Mouse (Mus musculus) heart, embryonic 14.5 days (tissue): Measurements from ENCODE around the gene Cst13. TPM values are rescaled to one million over a fixed set of nuclear protein-coding genes. Genes with fewer than 3 reads are reported as not detected.
"Not testable (repeated sequence)": the region's sequence is repeated elsewhere in the genome, so short reads cannot be mapped to it uniquely, and the experiment has no call there.

Experiments used
- ATAC-seq: fragments of 200-750 bp; cut with Nextera tagmentation; 2 replicates; pipeline ENCODE4 v1.8.0; 2017; ENCODE audit warnings: low read depth, moderate TSS enrichment; ENCODE audit not compliant: insufficient number of reproducible peaks, insufficient read depth, low FRiP score
- H3K27ac ChIP-seq, 2 experiments: fragments of 200-500 bp in 1 of 2; fragments of 300-500 bp in 1 of 2; sonication (generic) in 1 of 2; replicated peaks in 1 of 2; 2 replicates each; pipeline ENCODE4 v1.5.1; 2012 to 2014; ENCODE audit warnings: low read depth in 2 of 2, low read length in 2 of 2, control low read depth in 1 of 2, mild to moderate bottlenecking in 1 of 2, mixed read lengths in 1 of 2; ENCODE audit not compliant: control insufficient read depth in 1 of 2, insufficient read depth in 1 of 2
- H3K27me3 ChIP-seq: fragments of 300-500 bp; sonication (generic); 2 replicates; pipeline ENCODE4 v1.6.1; 2014; ENCODE audit warnings: mild to moderate bottlenecking, low read length, control low read depth; ENCODE audit not compliant: control insufficient read depth, insufficient read depth
- H3K36me3 ChIP-seq: fragments of 300-500 bp; sonication (generic); 2 replicates; pipeline ENCODE4 v1.6.1; 2014; ENCODE audit warnings: mild to moderate bottlenecking, control low read depth, low read length, mixed read lengths; ENCODE audit not compliant: control insufficient read depth, insufficient read depth
- H3K4me1 ChIP-seq, 2 experiments: fragments of 200-500 bp in 1 of 2; fragments of 300-500 bp in 1 of 2; sonication (generic) in 1 of 2; 2 replicates each; pipeline ENCODE4 v1.6.1; 2012 to 2014; ENCODE audit warnings: low read length in 2 of 2, control low read depth in 1 of 2, mixed read lengths in 1 of 2; ENCODE audit not compliant: control insufficient read depth in 2 of 2, insufficient read depth in 2 of 2
- H3K4me2 ChIP-seq: fragments of 300-500 bp; sonication (generic); 2 replicates; pipeline ENCODE4 v1.6.1; 2014; ENCODE audit warnings: mild to moderate bottlenecking, low read length
- H3K4me3 ChIP-seq, 2 experiments: fragments of 200-500 bp in 1 of 2; fragments of 300-500 bp in 1 of 2; sonication (generic) in 1 of 2; 2 replicates each; pipeline ENCODE4 v1.5.1; 2012 to 2014; ENCODE audit warnings: low read length in 2 of 2, mild to moderate bottlenecking in 2 of 2, control low read depth in 1 of 2, low read depth in 1 of 2, moderate library complexity in 1 of 2; ENCODE audit not compliant: control insufficient read depth in 1 of 2, insufficient read depth in 1 of 2
- H3K9ac ChIP-seq: fragments of 300-500 bp; sonication (generic); 2 replicates; pipeline ENCODE4 v1.6.1; 2014; ENCODE audit warnings: mild to moderate bottlenecking, low read length
- H3K9me3 ChIP-seq: fragments of 300-500 bp; sonication (generic); 2 replicates; pipeline ENCODE4 v1.6.1; 2016; ENCODE audit warnings: low read length, control low read depth; ENCODE audit not compliant: control insufficient read depth
- WGBS: fragments of 180-500 bp; shearing (Covaris S2); extraction: QIAGEN DNeasy Blood & Tissue Kit; methylation state at CpG from one replicate; pipeline ENCODE4 v1.1.7; 2014; 5-methylcytosine and 5-hydroxymethylcytosine counted together
- polyA plus RNA-seq: library from polyadenylated mRNA; unstranded; fragments of >200 nt; fragmentation: Nextera tagmentation; extraction: Ambion mirVana; gene quantifications from 2 replicates; pipeline ENCODE4 v1.2.1, GENCODE M21; 2014

Cst13 gene
- not detected in 2 replicates for polyA plus RNA-seq

GRCm38 (mm10) chr2:148819909-148820308, at the start of gene Cst13:
Gene Cst13, plus strand, starts transcription at chr2:148820081.
- H3K4me1 ChIP-seq = no peaks in the 10 kb centered on the region
- no peaks in the 10 kb centered on the region for H3K9me3 ChIP-seq
- H3K9ac ChIP-seq = no peak within 1 kb of the TSS
- no peaks in the 10 kb centered on the region for H3K36me3 ChIP-seq
- no peak for ATAC-seq
- H3K4me2 ChIP-seq = no peak within 1 kb of the TSS
- no peaks in the 10 kb centered on the region for H3K27me3 ChIP-seq
- H3K27ac ChIP-seq = no peak within 1 kb of the TSS
- no peak within 1 kb of the TSS for H3K4me3 ChIP-seq

DNA sequence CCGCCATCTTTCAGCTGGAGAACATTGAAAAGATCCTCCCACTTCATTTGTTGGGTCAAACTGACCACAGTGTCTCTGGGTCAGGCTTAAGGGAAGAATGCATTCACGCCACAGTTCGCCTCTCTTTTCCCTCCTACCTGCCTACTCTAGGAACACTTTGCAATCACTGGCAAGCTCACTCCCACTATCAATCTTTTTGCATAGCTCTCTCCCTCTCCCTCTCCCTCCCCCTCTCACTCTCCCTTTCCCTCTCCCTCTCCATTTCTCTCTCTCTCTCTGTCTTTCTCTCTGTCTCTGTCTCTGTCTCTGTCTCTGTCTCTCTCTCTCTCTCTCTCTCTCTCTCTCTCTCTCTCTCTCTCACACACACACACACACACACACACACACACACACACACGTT, 48.5 kb upstream of the Cst13 start, which contains the start of gene Cst11:
Cst11 (minus strand) TSS at position 101 of the 400 bp plus-strand sequence.
- not testable (repeated sequence) for H3K9ac ChIP-seq, H3K4me2 ChIP-seq, H3K27me3 ChIP-seq, H3K36me3 ChIP-seq, H3K4me1 ChIP-seq, ATAC-seq, H3K4me3 ChIP-seq, H3K9me3 ChIP-seq, H3K27ac ChIP-seq
- WGBS = 73% methylated on average over 4 of the region's 4 CpGs

DNA sequence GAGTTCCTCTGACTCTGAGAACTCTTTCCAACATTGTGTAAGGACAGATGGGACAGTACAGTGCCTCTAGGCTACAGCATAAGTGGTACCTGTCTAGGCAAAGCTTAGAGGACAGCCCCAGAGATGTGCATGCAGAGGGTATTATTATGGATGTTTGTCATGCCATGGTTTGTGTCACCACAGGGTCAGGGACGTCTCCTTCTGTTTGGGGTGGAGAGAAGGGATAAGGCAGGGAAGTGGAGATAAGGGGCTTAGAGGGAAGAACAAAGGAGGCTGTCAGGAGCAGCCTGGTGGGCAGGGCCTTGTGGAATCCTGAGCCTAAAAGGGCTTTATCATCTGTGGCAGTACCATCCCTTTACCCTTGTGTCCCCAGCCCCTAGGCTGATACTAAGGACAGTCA, 38.2 kb upstream of the Cst13 start, which contains the start of gene 8030411F24Rik:
8030411F24Rik (plus strand) TSS at position 301 of the 400 bp plus-strand sequence.
- H3K4me3 ChIP-seq = no peak within 1 kb of the TSS
- no peak; the same call in 1 of the 2 replicates for ATAC-seq
- H3K27ac ChIP-seq = no peak within 1 kb of the TSS
- no peaks in the 10 kb centered on the region for H3K36me3 ChIP-seq
- no peak within 1 kb of the TSS for H3K4me2 ChIP-seq
- 0% methylated on average over 1 of the region's 1 CpGs for WGBS
- no peaks in the 10 kb centered on the region for H3K27me3 ChIP-seq
- H3K4me1 ChIP-seq = no peaks in the 10 kb centered on the region
- no peak within 1 kb of the TSS for H3K9ac ChIP-seq
- no peaks in the 10 kb centered on the region for H3K9me3 ChIP-seq

DNA sequence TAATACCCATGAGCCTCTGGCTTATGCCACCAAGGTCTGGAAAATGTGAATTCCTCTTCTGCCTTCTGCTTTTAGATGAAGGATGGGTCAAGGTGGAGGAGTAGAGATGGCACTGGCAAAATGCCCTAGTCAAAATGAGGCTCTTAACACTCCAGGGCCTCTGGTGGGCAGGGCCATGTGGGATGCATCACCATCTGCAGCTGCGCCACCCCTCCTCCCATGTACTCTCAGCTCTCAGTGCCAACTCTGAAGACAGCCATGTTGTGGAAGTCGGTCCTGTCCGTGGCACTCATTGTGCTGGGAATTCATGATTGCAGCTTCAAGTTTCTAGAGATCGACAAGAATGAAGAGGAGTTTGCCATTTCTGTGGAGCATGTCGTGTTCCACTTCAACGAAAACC, 30.7 kb upstream of the Cst13 start, which contains the start of gene Cst12:
Cst12 (plus strand) TSS at position 220 of the 400 bp plus-strand sequence.
- no peaks in the 10 kb centered on the region for H3K27me3 ChIP-seq
- no peak within 1 kb of the TSS for H3K9ac ChIP-seq
- no peaks in the 10 kb centered on the region for H3K4me1 ChIP-seq
- WGBS = 87% methylated on average over 6 of the region's 6 CpGs
- no peak within 1 kb of the TSS for H3K27ac ChIP-seq
- no peak within 1 kb of the TSS for H3K4me3 ChIP-seq
- H3K36me3 ChIP-seq = no peaks in the 10 kb centered on the region
- no peak for ATAC-seq
- H3K4me2 ChIP-seq = no peak within 1 kb of the TSS
- H3K9me3 ChIP-seq = no peaks in the 10 kb centered on the region

DNA sequence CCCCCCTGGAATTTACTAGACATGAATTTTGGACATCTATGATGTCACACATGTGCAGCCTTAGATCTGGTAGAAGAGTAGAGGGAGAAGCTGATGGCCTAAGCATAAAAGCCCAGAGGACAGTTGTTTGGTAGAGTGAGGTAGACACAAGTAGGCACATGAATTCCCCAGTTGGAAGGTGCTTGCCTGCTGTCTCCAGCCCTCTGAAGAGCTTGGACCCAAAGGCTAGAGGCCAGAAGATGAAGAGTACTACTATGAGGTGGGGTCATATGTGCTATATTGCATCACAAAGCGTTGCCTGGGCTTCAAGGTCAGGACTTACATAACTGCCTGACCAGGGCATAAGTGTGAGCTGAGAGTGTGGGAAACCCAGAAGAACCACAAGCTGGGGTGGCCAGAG, 21.4 kb upstream of the Cst13 start, which contains the start of gene Cst8:
Cst8 (plus strand) TSS at position 301 of the 400 bp plus-strand sequence.
- 71% methylated on average over 1 of the region's 1 CpGs for WGBS
- H3K36me3 ChIP-seq = no peaks in the 10 kb centered on the region
- H3K27me3 ChIP-seq = no peaks in the 10 kb centered on the region
- H3K9me3 ChIP-seq = no peaks in the 10 kb centered on the region
- no peak within 1 kb of the TSS for H3K27ac ChIP-seq
- H3K4me1 ChIP-seq = peaks cover 6 to 7% of the 10 kb centered on the region in 2 experiments
- no peak within 1 kb of the TSS for H3K4me2 ChIP-seq
- no peak within 1 kb of the TSS for H3K4me3 ChIP-seq
- H3K9ac ChIP-seq = no peak within 1 kb of the TSS
- ATAC-seq = no peak

DNA sequence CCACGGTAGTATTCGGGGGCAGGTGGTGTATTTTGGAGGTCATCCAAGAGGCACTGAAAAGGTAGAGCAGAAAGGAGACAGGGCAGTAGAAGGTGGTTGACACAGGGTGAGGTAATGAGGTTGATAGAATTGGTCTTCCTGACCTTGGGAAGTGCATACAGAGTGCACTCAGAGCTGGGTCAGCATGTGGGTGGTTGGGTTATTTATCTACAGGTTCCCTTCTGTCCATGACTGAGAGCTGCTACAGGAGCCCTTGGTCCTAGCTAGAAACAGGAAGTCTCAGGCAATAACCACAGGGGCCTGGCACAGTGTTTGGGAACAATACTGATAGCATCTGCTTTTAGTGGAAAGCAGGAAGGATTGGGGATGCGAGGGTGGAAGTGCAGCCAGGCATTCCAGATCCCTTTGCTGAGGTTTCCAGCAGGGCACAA, 18.4 kb upstream of the Cst13 start:
- WGBS = 24% methylated on average over 3 of the region's 3 CpGs
- Histone ChIP-seq H3K9ac (no peak overlapping the region), H3K27me3 (no peaks in the 10 kb centered on the region), H3K4me1 (peaks cover 6 to 7% of the 10 kb centered on the region in 2 experiments), H3K4me2 (no peak overlapping the region), H3K27ac (peak overlapping the region; percentile 62 to 64), H3K4me3 (no peak overlapping the region), H3K36me3 (no peaks in the 10 kb centered on the region), H3K9me3 (no peaks in the 10 kb centered on the region)
- no peak for ATAC-seq

DNA sequence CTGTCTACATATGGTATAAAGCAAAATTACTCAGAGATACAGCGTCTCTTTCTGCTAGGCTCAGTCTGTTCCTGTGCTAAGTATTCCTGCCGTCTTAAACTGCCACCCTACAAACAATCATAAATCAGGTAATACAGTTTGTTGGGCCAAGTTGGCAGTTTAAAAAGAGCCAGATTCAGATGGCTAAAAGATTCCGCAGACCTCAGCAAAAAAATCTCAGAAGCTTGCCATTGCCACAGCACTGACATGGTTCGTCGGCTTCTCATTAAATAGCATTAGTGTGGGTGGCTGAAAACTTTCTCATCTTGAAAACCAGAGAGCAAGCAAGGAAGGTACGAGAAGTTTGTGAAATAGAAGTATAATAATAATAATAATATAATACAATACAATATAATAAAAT, 13.2 kb upstream of the Cst13 start:
- 79% methylated on average over 6 of the region's 6 CpGs for WGBS
- peaks cover 0 to under 1% of the 10 kb centered on the region in 2 experiments; a peak in 2 of 4 replicates for H3K4me1 ChIP-seq
- no peaks in the 10 kb centered on the region for H3K9me3 ChIP-seq
- H3K27ac ChIP-seq = no peak overlapping the region
- H3K27me3 ChIP-seq = no peaks in the 10 kb centered on the region
- no peak for ATAC-seq
- no peaks in the 10 kb centered on the region for H3K36me3 ChIP-seq
- no peak overlapping the region for H3K4me2 ChIP-seq
- no peak overlapping the region for H3K9ac ChIP-seq
- no peak overlapping the region for H3K4me3 ChIP-seq

GRCm38 (mm10) chr2:148825986-148826385, 6.1 kb downstream of the Cst13 start:
- H3K4me1 ChIP-seq = no peaks in the 10 kb centered on the region
- H3K9ac ChIP-seq = no peak overlapping the region
- H3K27ac ChIP-seq = no peak overlapping the region
- no peak overlapping the region for H3K4me3 ChIP-seq
- no peak overlapping the region for H3K4me2 ChIP-seq
- no peaks in the 10 kb centered on the region for H3K27me3 ChIP-seq
- 31% methylated on average over 1 of the region's 1 CpGs for WGBS
- no peaks in the 10 kb centered on the region for H3K36me3 ChIP-seq
- no peaks in the 10 kb centered on the region for H3K9me3 ChIP-seq
- no peak for ATAC-seq
